Mouse (Mus musculus): ENCODE measurements around the gene Tomm20l.
"Not testable (repeated sequence)": the region's sequence is repeated elsewhere in the genome, so short reads cannot be mapped to it uniquely, and the experiment has no call there.

Tomm20l gene

GRCm38 (mm10) chr12:71111331-71111730, at the start of gene Tomm20l:
TSS of gene Tomm20l (plus strand) at chr12:71111428.
- DNase-seq (ENCODE audit: low spot score in 2 of 2) = no peak

- no peak for DNase-seq (ENCODE audit: low spot score in 2 of 2)
These were observed 41.4 kb upstream of the Tomm20l start for GRCm38 (mm10) chr12:71069846-71070245.

- DNase-seq (ENCODE audit: low spot score in 2 of 2) = no peak
These were observed 39.2 kb upstream of the Tomm20l start for GRCm38 (mm10) chr12:71072048-71072447.

GRCm38 (mm10) chr12:71073113-71073730, 38.0 kb upstream of the Tomm20l start:
- peak in 1 of 2 experiments; percentile 45 for DNase-seq (ENCODE audit: low spot score in 2 of 2)

GRCm38 (mm10) chr12:71086331-71086730, 24.9 kb upstream of the Tomm20l start:
- no peak for DNase-seq (ENCODE audit: low spot score in 2 of 2)

GRCm38 (mm10) chr12:71104275-71104674, 7.0 kb upstream of the Tomm20l start:
- DNase-seq (ENCODE audit: low spot score in 2 of 2) = not testable (repeated sequence)

GRCm38 (mm10) chr12:71107216-71107771, 3.9 kb upstream of the Tomm20l start:
- DNase-seq (ENCODE audit: low spot score in 2 of 2) = no peak

- no peak for DNase-seq (ENCODE audit: low spot score in 2 of 2)
These were observed 1.8 kb downstream of the Tomm20l start for GRCm38 (mm10) chr12:71113074-71113473.

GRCm38 (mm10) chr12:71113675-71114288, 2.6 kb downstream of the Tomm20l start:
- DNase-seq (ENCODE audit: low spot score in 2 of 2) = peak; percentile 60 to 74

GRCm38 (mm10) chr12:71116411-71116810, 5.2 kb downstream of the Tomm20l start:
- no peak for DNase-seq (ENCODE audit: low spot score in 2 of 2)

GRCm38 (mm10) chr12:71122731-71123130, 11.5 kb downstream of the Tomm20l start:
- DNase-seq (ENCODE audit: low spot score in 2 of 2) = no peak

- no peak for DNase-seq (ENCODE audit: low spot score in 2 of 2)
These were observed 12.1 kb downstream of the Tomm20l start for GRCm38 (mm10) chr12:71123286-71123685.

GRCm38 (mm10) chr12:71135581-71135980, 24.4 kb downstream of the Tomm20l start:
- no peak for DNase-seq (ENCODE audit: low spot score in 2 of 2)

GRCm38 (mm10) chr12:71136130-71136973, 25.1 kb downstream of the Tomm20l start, which contains the start of the genes Timm9 and 2700049A03Rik:
TSS of gene Timm9 (minus strand) at chr12:71136684.
TSS of gene 2700049A03Rik (plus strand) at chr12:71136848.
- peak; percentile 78 to 85 for DNase-seq (ENCODE audit: low spot score in 2 of 2)

- peak; percentile 77 to 79 for DNase-seq (ENCODE audit: low spot score in 2 of 2)
These were observed 25.8 kb downstream of the Tomm20l start for GRCm38 (mm10) chr12:71136974-71137491.

- no peak for DNase-seq (ENCODE audit: low spot score in 2 of 2)
These were observed 26.5 kb downstream of the Tomm20l start for GRCm38 (mm10) chr12:71137686-71138085.

GRCm38 (mm10) chr12:71139258-71139828, 28.1 kb downstream of the Tomm20l start:
- DNase-seq (ENCODE audit: low spot score in 2 of 2) = no peak

GRCm38 (mm10) chr12:71141189-71141588, 30.0 kb downstream of the Tomm20l start:
- DNase-seq (ENCODE audit: low spot score in 2 of 2) = no peak

- DNase-seq (ENCODE audit: low spot score in 2 of 2) = peak; percentile 56 to 58
These were observed 36.4 kb downstream of the Tomm20l start for GRCm38 (mm10) chr12:71147641-71148040.

GRCm38 (mm10) chr12:71148801-71149200, 37.6 kb downstream of the Tomm20l start:
- DNase-seq (ENCODE audit: low spot score in 2 of 2) = no peak

- no peak for DNase-seq (ENCODE audit: low spot score in 2 of 2)
These were observed 38.2 kb downstream of the Tomm20l start for GRCm38 (mm10) chr12:71149456-71149855.

All from right cerebral cortex, adult 2 months (tissue).